Mouse (Mus musculus) G1E (cell line): ENCODE data around the gene Cdkal1. TPM values are rescaled to one million over a fixed set of nuclear protein-coding genes. Genes with fewer than 3 reads are reported as not detected.

ENCODE experiments used
- ATAC-seq: 2 replicates; pipeline ENCODE4 v1.8.0; 2016; ENCODE audit warnings: mild to moderate bottlenecking; ENCODE audit not compliant: insufficient number of reproducible peaks, poor library complexity, low FRiP score, severe bottlenecking; ENCODE audit errors: extremely low read depth
- DNase-seq: peaks from one replicate; pipeline ENCODE4 v3.0.0; 2012; ENCODE audit warnings: low spot score
- H3K27me3 ChIP-seq: 2 replicates; pipeline ENCODE4 v1.6.1; 2012; ENCODE audit warnings: mild to moderate bottlenecking, low read length, inconsistent platforms; ENCODE audit not compliant: insufficient read depth
- H3K36me3 ChIP-seq: replicated peaks from 2 replicates; pipeline ENCODE3; 2012; ENCODE audit warnings: mild to moderate bottlenecking, inconsistent platforms
- H3K4me1 ChIP-seq: 2 replicates; pipeline ENCODE4 v1.6.1; 2012; ENCODE audit warnings: low read depth, low read length, inconsistent platforms, mixed read lengths; ENCODE audit not compliant: insufficient read depth
- H3K4me3 ChIP-seq: 2 replicates; pipeline ENCODE4 v1.5.1; 2012; ENCODE audit warnings: low read depth, mild to moderate bottlenecking, inconsistent platforms, low read length, moderate library complexity, mixed read lengths
- H3K9me3 ChIP-seq: replicated peaks from 2 replicates; pipeline ENCODE4 v1.6.1; 2012; ENCODE audit warnings: inconsistent platforms
- CTCF ChIP-seq: IDR thresholded peaks from 2 replicates; pipeline ENCODE4 v1.5.1; 2012; ENCODE audit warnings: low read depth, low read length, inconsistent platforms, mixed read lengths
- GATA1 ChIP-seq: IDR thresholded peaks from 2 replicates; pipeline ENCODE4 v1.6.1; 2012; ENCODE audit warnings: borderline replicate concordance, low read length, inconsistent platforms, mixed read lengths
- GATA2 ChIP-seq: IDR thresholded peaks from 2 replicates; pipeline ENCODE4 v1.6.1; 2012; ENCODE audit warnings: low read depth, low read length, inconsistent platforms, borderline replicate concordance
- POLR2AphosphoS5 ChIP-seq: IDR thresholded peaks from 2 replicates; pipeline ENCODE4 v1.6.1; 2012; ENCODE audit warnings: low read depth, low read length, inconsistent platforms; ENCODE audit not compliant: insufficient replicate concordance
- TAL1 ChIP-seq: conservative IDR thresholded peaks from 2 replicates; pipeline ENCODE4 v1.6.1; 2012; ENCODE audit warnings: low read depth, low read length, inconsistent platforms, mixed read lengths
- polyA plus RNA-seq: library from polyadenylated mRNA; stranded (reverse); fragments of >175 nt; gene quantifications from 2 replicates; pipeline ENCODE4 v1.2.3, GENCODE M21; 2012
- total RNA-seq, 2 experiments: library from RNA; stranded (forward) in 1 of 2; stranded (reverse) in 1 of 2; fragments of 200-1000 nt in 1 of 2; fragments of >200 nt in 1 of 2; fragmentation: Nextera tagmentation in 1 of 2; gene quantifications; 2 replicates each; pipeline ENCODE4 v1.2.3; 2014 to 2017

Cdkal1 gene
- total and polyA plus RNA-seq, 3 experiments: 0.98 to 53.9 (median 35.6) TPM

DNA sequence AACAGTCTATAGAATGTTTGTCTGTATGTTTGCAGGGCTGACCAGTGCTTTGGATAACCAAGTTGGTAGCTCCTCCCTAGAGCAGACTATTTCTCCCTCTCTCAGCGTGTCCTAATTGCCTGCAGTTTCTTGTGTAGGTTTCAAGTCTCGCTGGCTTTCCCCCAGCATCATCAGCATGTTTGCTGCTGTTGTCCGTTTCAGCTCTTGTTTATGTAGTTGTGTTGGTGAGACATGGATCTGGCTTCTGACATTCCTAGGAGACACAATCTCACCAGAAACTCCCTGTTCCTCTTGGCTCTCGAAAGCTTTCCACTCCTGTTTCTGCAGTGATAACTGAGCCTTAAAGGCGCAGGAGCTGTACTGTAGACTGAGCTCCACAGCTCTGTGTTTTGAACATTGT, 224.1 kb downstream of the Cdkal1 start:
- ATAC-seq (no peak), DNase-seq (no peak)
- Histone ChIP-seq H3K9me3 (no peaks in the 10 kb centered on the region), H3K4me1 (no peaks in the 10 kb centered on the region), H3K4me3 (no peak overlapping the region), H3K27me3 (no peaks in the 10 kb centered on the region), H3K36me3 (peaks cover 3% of the 10 kb centered on the region)
- TF ChIP-seq CTCF (no peak), GATA2 (no peak), TAL1 (no peak), POLR2AphosphoS5 (no peak), GATA1 (no peak)

DNA sequence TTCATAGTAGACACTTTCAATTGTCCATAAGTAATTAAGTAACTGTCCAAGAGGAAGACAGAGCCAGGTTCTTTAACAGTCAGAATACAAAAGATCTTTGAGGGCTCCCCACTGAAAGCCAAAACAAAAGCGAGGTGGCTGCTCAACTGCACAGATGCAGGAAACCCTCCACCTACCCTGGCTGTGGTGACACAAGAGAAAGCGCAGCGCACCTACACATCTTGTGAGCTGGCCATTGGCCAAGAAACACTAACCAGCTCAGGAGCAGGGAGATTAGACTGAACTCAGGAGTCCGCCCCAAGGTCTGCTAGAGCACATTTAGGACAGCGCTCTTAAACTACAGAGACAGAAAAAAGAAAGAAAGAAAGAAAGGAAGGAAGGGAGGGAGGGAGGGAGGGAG, 226.9 kb downstream of the Cdkal1 start:
- Histone ChIP-seq H3K27me3 (no peaks in the 10 kb centered on the region), H3K36me3 (peaks cover 5% of the 10 kb centered on the region), H3K9me3 (no peaks in the 10 kb centered on the region), H3K4me3 (no peak overlapping the region), H3K4me1 (no peaks in the 10 kb centered on the region; the same call in 1 of the 2 replicates)
- no peak for TF ChIP-seq TAL1
- DNase-seq: no peak
- ATAC-seq: no peak

DNA sequence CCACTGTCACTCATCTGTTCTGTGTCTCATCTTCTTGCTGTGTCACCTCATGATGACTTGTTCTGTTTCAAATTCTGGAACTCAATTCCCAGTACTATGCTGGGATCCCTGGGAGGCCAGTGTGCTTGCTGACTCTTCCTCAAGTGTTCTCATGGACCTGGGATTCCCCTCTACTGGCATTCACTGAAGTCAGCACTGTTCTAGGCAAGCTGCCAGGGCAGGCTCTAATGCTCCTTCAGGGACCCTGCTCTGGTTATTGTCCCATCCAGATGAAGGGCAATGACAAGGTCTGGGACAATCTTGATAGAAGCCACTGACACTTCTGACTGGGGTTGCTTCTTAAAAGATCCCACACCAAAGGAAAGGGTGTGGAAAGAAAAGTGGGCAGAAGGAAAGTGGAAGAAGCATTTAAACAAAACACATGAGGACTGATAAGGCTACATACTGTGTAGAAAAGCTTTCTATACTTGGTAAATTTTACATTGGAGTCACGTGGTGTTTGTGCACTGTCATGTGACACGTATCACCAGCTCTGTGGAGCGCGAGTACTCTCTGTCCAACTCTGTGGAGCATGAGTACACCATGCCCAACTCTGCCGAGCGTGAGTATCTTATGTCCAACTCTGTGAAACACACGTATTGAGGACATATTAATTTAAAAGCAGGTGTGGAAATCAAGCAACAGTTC, 227.9 kb downstream of the Cdkal1 start:
- Histone ChIP-seq H3K4me3 (no peak overlapping the region), H3K4me1 (no peaks in the 10 kb centered on the region; the same call in 1 of the 2 replicates)

DNA sequence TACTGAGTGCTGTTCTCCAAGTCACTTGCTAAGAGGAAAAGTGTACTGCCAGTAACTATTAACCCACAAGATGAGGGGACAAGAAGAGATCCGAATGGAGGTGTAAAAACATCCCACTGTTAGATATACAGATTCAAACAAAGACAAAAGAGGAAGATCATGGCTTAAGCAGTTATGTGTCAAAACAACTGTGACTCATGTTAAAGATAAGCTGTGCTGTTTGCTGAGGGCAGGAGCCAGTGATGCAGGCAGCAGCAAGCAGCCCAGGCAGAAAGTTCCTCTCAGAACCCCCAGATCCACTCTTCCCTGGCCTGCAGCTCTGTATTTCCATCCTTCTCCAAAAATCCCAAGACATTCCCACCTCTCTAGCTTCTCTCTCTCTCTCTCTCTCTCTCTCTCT, 230.5 kb downstream of the Cdkal1 start:
- TF ChIP-seq TAL1: no peak
- no peak for TF ChIP-seq GATA2
- TF ChIP-seq POLR2AphosphoS5: no peak
- TF ChIP-seq GATA1: no peak
- no peak for TF ChIP-seq CTCF
- DNase-seq (no peak), ATAC-seq (no peak)
- Histone ChIP-seq H3K4me3 (no peak overlapping the region), H3K4me1 (no peaks in the 10 kb centered on the region; the same call in 1 of the 2 replicates), H3K9me3 (no peaks in the 10 kb centered on the region), H3K27me3 (no peaks in the 10 kb centered on the region), H3K36me3 (peaks cover 11% of the 10 kb centered on the region)

More for the DNA sequence above, 227.9 kb downstream of the Cdkal1 start:
- Histone ChIP-seq H3K9me3 (no peaks in the 10 kb centered on the region), H3K27me3 (no peaks in the 10 kb centered on the region), H3K36me3 (peaks cover 6% of the 10 kb centered on the region)
- no peak for ATAC-seq
- DNase-seq: no peak
- no peak for TF ChIP-seq POLR2AphosphoS5
- no peak for TF ChIP-seq GATA2
- no peak for TF ChIP-seq GATA1
- TF ChIP-seq CTCF: no peak
- TF ChIP-seq TAL1: no peak

DNA sequence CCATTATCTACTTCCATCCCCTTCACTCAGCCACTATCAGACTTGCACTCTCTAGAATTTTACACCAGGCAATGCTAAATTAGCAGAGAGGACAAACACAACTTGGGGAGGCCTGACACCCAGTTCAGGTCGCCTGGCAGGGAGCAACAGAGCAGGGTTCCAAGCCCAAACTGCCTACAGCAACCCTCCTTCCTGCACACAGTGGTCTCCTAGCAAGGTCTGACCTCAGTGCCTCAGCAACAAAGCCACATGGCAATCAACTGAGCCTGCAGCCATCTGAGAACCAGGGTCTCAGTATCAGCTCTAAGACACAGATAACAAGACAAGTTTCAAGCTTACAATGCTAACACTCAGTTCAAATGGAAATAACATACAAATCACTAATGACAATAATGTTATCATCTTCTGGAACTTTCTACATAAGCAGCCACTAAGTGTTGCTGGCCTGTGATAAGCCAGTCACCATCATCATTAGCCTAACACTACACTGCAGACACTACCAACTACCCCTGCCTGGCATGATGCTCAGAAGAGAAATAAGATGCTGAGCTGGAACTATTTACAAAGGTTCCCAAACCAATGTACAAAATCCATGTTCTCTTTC, 231.7 kb downstream of the Cdkal1 start:
- Histone ChIP-seq H3K27me3 (no peaks in the 10 kb centered on the region), H3K9me3 (no peaks in the 10 kb centered on the region), H3K36me3 (peaks cover 11% of the 10 kb centered on the region), H3K4me3 (no peak overlapping the region), H3K4me1 (no peaks in the 10 kb centered on the region; the same call in 1 of the 2 replicates)
- ATAC-seq (no peak), DNase-seq (no peak)
- TF ChIP-seq POLR2AphosphoS5 (no peak), CTCF (no peak), GATA1 (no peak)

DNA sequence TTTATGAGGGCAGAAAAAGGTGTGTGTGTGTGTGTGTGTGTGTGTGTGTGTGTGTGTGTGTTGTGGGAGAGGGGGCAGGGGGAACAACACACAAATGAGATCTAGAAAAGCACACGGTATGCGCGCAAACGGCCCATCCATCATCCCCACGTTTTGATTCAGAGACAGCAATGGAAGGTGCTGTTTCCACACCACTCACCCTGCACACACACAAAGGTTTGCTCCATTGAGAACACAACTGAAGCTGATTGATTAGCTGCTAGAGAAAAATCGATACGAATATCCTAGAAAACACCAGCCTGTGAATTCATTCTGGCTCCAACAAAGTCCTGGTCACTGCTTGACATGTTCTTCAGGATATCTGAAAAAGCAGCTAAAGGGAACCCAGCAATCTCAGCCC, 233.6 kb downstream of the Cdkal1 start:
- ATAC-seq (no peak), DNase-seq (no peak)
- no peaks in the 10 kb centered on the region for H3K9me3 ChIP-seq
- TF ChIP-seq GATA1: no peak
- no peak for TF ChIP-seq GATA2
- no peak for TF ChIP-seq POLR2AphosphoS5
- no peak for TF ChIP-seq TAL1
- no peak for TF ChIP-seq CTCF
- no peaks in the 10 kb centered on the region for H3K27me3 ChIP-seq
- peaks cover 11% of the 10 kb centered on the region for H3K36me3 ChIP-seq
- no peaks in the 10 kb centered on the region; the same call in 1 of the 2 replicates for H3K4me1 ChIP-seq
- no peak overlapping the region for H3K4me3 ChIP-seq
